Comparison of ENCODE assay signal across 9 mouse cellular contexts in the genomic region with DNA sequence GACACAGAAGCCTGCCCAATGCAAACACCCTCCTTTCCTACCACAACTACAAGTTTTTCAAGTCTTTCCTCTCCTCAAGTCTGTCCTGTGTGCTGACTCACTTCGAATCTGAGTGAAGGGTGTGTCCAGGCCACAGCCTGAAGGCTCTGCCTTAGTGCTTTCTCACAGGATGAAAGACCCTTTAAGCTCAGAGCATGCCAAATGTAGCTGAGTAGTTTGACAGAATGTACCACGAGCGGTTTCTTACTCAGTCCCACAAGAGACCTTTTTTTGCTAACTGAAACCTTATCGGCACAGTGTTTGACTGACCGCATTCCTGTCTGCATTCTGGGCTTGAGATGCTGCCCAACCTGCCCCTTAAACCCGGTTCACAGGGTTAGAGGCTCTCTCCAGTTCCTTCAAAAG.
A peak's percentile ranks its signal among the peaks of the same experiment; 100 is the strongest.
DNase-seq lines count a peak whose midpoint lies in the region; ATAC-seq and TF ChIP-seq lines count a peak whose summit lies in the region.
"Had no signal": no experiment of that assay in that cellular context is flagged by ENCODE, and none has a peak within 500 bp of the region (broad histone marks: within the 10 kb centered on the region; RNA-seq: fewer than 3 reads in every experiment).

No protein-coding gene starts in this region.

- H3K4me1 ChIP-seq in heart, embryonic 15.5 days (replicated peaks), result peaks cover 18% of the 10 kb centered on the region
- no peaks in the 10 kb centered on the region for H3K4me1 ChIP-seq in midbrain, embryonic 16.5 days (ENCODE audit: control insufficient read depth, insufficient read depth, low read length)

- H3ac ChIP-seq in C2C12 (ENCODE audit: control insufficient read depth, insufficient read length, low read depth), result peak overlapping the region; percentile 21

- DNase-seq in Patski (ENCODE audit: low read depth, low spot score), result no peak
- DNase-seq in lung, postnatal 36 days, result peak; percentile 73
- no peak for DNase-seq in kidney, adult 8-10 months
- DNase-seq in thymus, adult 18-20 months, result no peak
- DNase-seq: kidney, adult 2 months had no signal

- no peaks in the 10 kb centered on the region for H3K27me3 ChIP-seq in C2C12 (ENCODE audit: control insufficient read depth, insufficient read depth, insufficient read length)
- no peaks in the 10 kb centered on the region for H3K27me3 ChIP-seq in Patski
- no peaks in the 10 kb centered on the region for H3K27me3 ChIP-seq in heart, embryonic 15.5 days
- H3K27me3 ChIP-seq in midbrain, embryonic 16.5 days (ENCODE audit: control insufficient read depth, insufficient read depth, low read depth, low read length), result no peaks in the 10 kb centered on the region

- CTCF ChIA-PET in Patski (lab: Charles Lee), result interaction anchor here (1.2 kb wide), 1 partner anchor 40 kb away, joined by 3 read pairs; no protein-coding TSS in a partner anchor

- POLR2A ChIA-PET in Patski (lab: Charles Lee), result no interaction called here

- H3K36me3 ChIP-seq in C2C12 (ENCODE audit: control insufficient read depth, insufficient read depth), result no peaks in the 10 kb centered on the region
- H3K36me3 ChIP-seq in heart, embryonic 15.5 days, result no peaks in the 10 kb centered on the region
- H3K36me3 ChIP-seq in midbrain, embryonic 16.5 days (ENCODE audit: control insufficient read depth, insufficient read depth, low read length), result no peaks in the 10 kb centered on the region
- H3K36me3 ChIP-seq: forebrain, embryonic 10.5 days had no signal

- in situ Hi-C loops in Patski (cut with MboI; ENCODE audit: low pct_unique_long_range_greater_than_20kb), result no loop called here

- TF ChIP-seq CTCF in C2C12 (IDR thresholded peaks at IDR 0.05; ENCODE audit: control insufficient read depth, insufficient read depth, insufficient read length), result no peak
- TF ChIP-seq CTCF in Patski (IDR thresholded peaks at IDR 0.05), result no peak

- WGBS in heart, embryonic 15.5 days, result 28% methylated on average over 6 of the region's 6 CpGs
- WGBS in midbrain, embryonic 16.5 days, result 85% methylated on average over 6 of the region's 6 CpGs

- no peaks in the 10 kb centered on the region for H3K79me3 ChIP-seq in C2C12 (ENCODE audit: low read depth)

- H3K79me2 ChIP-seq in C2C12 (ENCODE audit: control insufficient read depth, insufficient read depth), result no peaks in the 10 kb centered on the region

- no peak overlapping the region for H3K4me3 ChIP-seq in C2C12 (ENCODE audit: insufficient read depth, poor library complexity, severe bottlenecking)
- no peak overlapping the region for H3K4me3 ChIP-seq in heart, embryonic 15.5 days
- no peak overlapping the region for H3K4me3 ChIP-seq in midbrain, embryonic 16.5 days (ENCODE audit: low read depth, low read length)
- H3K4me3 ChIP-seq: forebrain, embryonic 10.5 days had no signal

- H3K9me3 ChIP-seq in heart, embryonic 15.5 days (replicated peaks), result no peaks in the 10 kb centered on the region
- no peaks in the 10 kb centered on the region for H3K9me3 ChIP-seq in midbrain, embryonic 16.5 days (replicated peaks; ENCODE audit: control insufficient read depth, low read length, poor library complexity, severe bottlenecking)
- H3K9me3 ChIP-seq: forebrain, embryonic 10.5 days had no signal

- peak overlapping the region; percentile 56 for H3K27ac ChIP-seq in heart, embryonic 15.5 days
- no peak overlapping the region for H3K27ac ChIP-seq in midbrain, embryonic 16.5 days (ENCODE audit: low read length)
- H3K27ac ChIP-seq: forebrain, embryonic 10.5 days had no signal

- no peak overlapping the region for H3K4me2 ChIP-seq in heart, embryonic 15.5 days
- no peak overlapping the region for H3K4me2 ChIP-seq in midbrain, embryonic 16.5 days (ENCODE audit: low read length)

- no peak overlapping the region for H3K9ac ChIP-seq in heart, embryonic 15.5 days
- no peak overlapping the region for H3K9ac ChIP-seq in midbrain, embryonic 16.5 days (ENCODE audit: low read depth, low read length)

- peak; percentile 39 for ATAC-seq in Patski
- ATAC-seq in heart, embryonic 15.5 days (replicated peaks; ENCODE audit: insufficient number of reproducible peaks, insufficient read depth, low FRiP score, low read depth), result 0 out of 2 replicates have a peak, but pooled peaks have one; percentile 31
- ATAC-seq in midbrain, embryonic 16.5 days, result no peak

TF ChIP-seq in C2C12, 6 proteins besides CTCF, POLR2A, EP300 and RAD21:
- TF ChIP-seq MYOD1 (IDR thresholded peaks at IDR 0.05; ENCODE audit: control insufficient read depth, insufficient read length, low read depth) (peak; percentile 27), CEBPB (IDR thresholded peaks at IDR 0.05; ENCODE audit: low read depth) (no peak), FOSL1 (IDR thresholded peaks at IDR 0.05; ENCODE audit: insufficient read depth, low read length, poor library complexity, severe bottlenecking) (peak; percentile 18), MYOG (IDR thresholded peaks at IDR 0.05; ENCODE audit: control insufficient read depth, extremely low read depth, insufficient read length) (no peak), MAX (IDR thresholded peaks at IDR 0.05) (peak; percentile 77)
TF ChIP-seq in C2C12: peak in this region for 3.
